Comparison of ENCODE assay signal across 10 mouse cellular contexts in the genomic region with DNA sequence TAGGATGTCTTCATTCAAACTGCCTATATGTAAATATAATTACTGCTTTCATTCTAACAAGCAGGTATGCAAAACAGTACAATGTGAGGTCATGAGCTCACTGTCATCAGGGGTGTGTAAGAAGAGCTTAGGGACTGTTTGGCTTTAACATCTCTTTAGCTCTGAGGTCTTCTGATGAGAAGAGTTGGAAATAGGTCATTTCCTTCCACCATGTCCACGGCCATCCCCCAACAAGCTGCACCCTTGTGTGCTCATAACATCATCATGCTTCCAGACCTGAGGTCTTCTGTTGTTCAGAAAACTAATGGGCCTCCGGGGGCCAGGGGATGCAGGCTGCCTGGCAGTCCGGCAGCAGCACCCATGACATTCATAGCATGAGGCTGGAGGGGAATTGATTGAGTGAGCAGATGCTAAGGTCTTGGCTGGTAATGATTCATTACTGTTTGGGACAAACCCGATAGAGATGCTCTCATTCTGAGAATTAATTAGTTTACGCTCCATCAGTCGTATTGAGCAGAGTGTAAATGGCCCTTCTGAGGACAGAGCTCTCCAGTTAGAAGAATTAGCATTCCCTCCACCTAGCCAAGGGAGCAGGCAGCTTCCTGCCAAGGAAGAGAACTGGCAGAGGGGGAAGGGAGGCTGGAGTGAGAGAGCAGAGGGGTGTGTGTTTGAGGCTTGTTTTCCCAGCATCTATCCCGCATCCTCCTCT.
DNase-seq lines count a peak whose midpoint lies in the region; ATAC-seq lines count a peak whose summit lies in the region.
"Had no signal": no experiment of that assay in that cellular context is flagged by ENCODE, and none has a peak within 500 bp of the region (broad histone marks: within the 10 kb centered on the region; RNA-seq: fewer than 3 reads in every experiment).

No protein-coding gene starts in this region.

- peak; percentile 95 for ATAC-seq in hindbrain, embryonic 11.5 days (ENCODE audit: low FRiP score)
- ATAC-seq in activated CD4-positive, CD25-positive, alpha-beta regulatory T cell, adult 4 months, result no peak
- ATAC-seq in heart, embryonic 12.5 days (ENCODE audit: insufficient number of reproducible peaks, low FRiP score), result no peak

- H3K9me3 ChIP-seq in hindbrain, embryonic 11.5 days (ENCODE audit: control insufficient read depth, low read length), result no peaks in the 10 kb centered on the region
- H3K9me3 ChIP-seq in heart, embryonic 12.5 days (replicated peaks), result 0 out of 2 replicates have a peak, but pooled peaks cover 5% of the 10 kb centered on the region

- peak overlapping the region; percentile 88 for H3K27ac ChIP-seq in hindbrain, embryonic 11.5 days (ENCODE audit: low read depth, low read length)
- no peak overlapping the region for H3K27ac ChIP-seq in heart, embryonic 12.5 days (ENCODE audit: poor library complexity, severe bottlenecking)
- H3K27ac ChIP-seq: heart, adult 2 months; limb, embryonic 13.5 days had no signal

- DNase-seq in heart, adult 11 months, result peak; percentile 44
- no peak for DNase-seq in heart, postnatal 36 days
- DNase-seq in hindbrain, embryonic 11.5 days (ENCODE audit: low spot score), result peak; percentile 68
- DNase-seq in mesoderm, embryonic 11.5 days (ENCODE audit: low read depth, low spot score), result peak; percentile 74
- DNase-seq in right cerebral cortex, postnatal 4 days, result peak; percentile 34
- no peak for DNase-seq in testis, postnatal 14 days (ENCODE audit: low spot score)
- DNase-seq: heart, adult 2 months had no signal

- no peak overlapping the region for H3K4me2 ChIP-seq in hindbrain, embryonic 11.5 days (replicated peaks; ENCODE audit: low read depth, low read length)
- H3K4me2 ChIP-seq in heart, embryonic 12.5 days, result no peak overlapping the region
- H3K4me2 ChIP-seq: limb, embryonic 13.5 days had no signal

- H3K27me3 ChIP-seq in hindbrain, embryonic 11.5 days (ENCODE audit: control insufficient read depth, insufficient read depth, low read length), result no peaks in the 10 kb centered on the region
- H3K27me3 ChIP-seq in heart, embryonic 12.5 days (replicated peaks), result no peaks in the 10 kb centered on the region
- H3K27me3 ChIP-seq: limb, embryonic 13.5 days had no signal

- 32% methylated on average over 7 of the region's 7 CpGs for WGBS in hindbrain, embryonic 11.5 days
- 57% methylated on average over 7 of the region's 7 CpGs for WGBS in heart, embryonic 12.5 days

- no peak overlapping the region for H3K4me3 ChIP-seq in hindbrain, embryonic 11.5 days (ENCODE audit: low read depth, low read length)
- no peak overlapping the region for H3K4me3 ChIP-seq in heart, embryonic 12.5 days
- H3K4me3 ChIP-seq: heart, adult 2 months; limb, embryonic 13.5 days had no signal

- H3K9ac ChIP-seq in hindbrain, embryonic 11.5 days (ENCODE audit: low read depth, low read length), result no peak overlapping the region
- H3K9ac ChIP-seq in heart, embryonic 12.5 days, result no peak overlapping the region
- H3K9ac ChIP-seq: limb, embryonic 13.5 days had no signal

- intact Hi-C loops in heart, postnatal 36 days (cut with DNase I), result no loop called here

- no peaks in the 10 kb centered on the region for H3K4me1 ChIP-seq in hindbrain, embryonic 11.5 days (replicated peaks; ENCODE audit: control insufficient read depth, insufficient read depth, low read length)
- no peaks in the 10 kb centered on the region for H3K4me1 ChIP-seq in heart, embryonic 12.5 days (replicated peaks)

- H3K36me3 ChIP-seq in hindbrain, embryonic 11.5 days (ENCODE audit: control insufficient read depth, insufficient read depth, low read length), result no peaks in the 10 kb centered on the region
- H3K36me3 ChIP-seq in heart, embryonic 12.5 days, result no peaks in the 10 kb centered on the region
- H3K36me3 ChIP-seq: limb, embryonic 13.5 days had no signal

Comparison
In these comparisons a context has a peak if more than half of its experiments do, and no peak if none do; other contexts are left out.
1. DNase-seq: peak in heart, adult 11 months (single experiment), hindbrain, embryonic 11.5 days (single experiment), mesoderm, embryonic 11.5 days (single experiment) and right cerebral cortex, postnatal 4 days (single experiment); none in heart, postnatal 36 days (0 of 2) and testis, postnatal 14 days (single experiment).